Mouse (Mus musculus): ENCODE results near the gene Otop2. TPM values are rescaled to one million over a fixed set of nuclear protein-coding genes. Genes with fewer than 3 reads are reported as not detected.
A peak's percentile ranks its signal among the peaks of the same experiment; 100 is the strongest.

Gene Otop2
- total RNA-seq, 2 experiments from 2014 or later = 1.4 to 2.7 TPM

GRCm38 (mm10) chr11:115337826-115338225 lies 30.9 kb downstream of the Otop2 start:
- no peak for TF ChIP-seq CTCF (IDR thresholded peaks at IDR 0.05)
- no peak overlapping the region for H3K4me3 ChIP-seq
- intact Hi-C loops (cut with DNase I) = no loop called here
- no peak for DNase-seq (ENCODE audit: extremely low spot score in 1 of 2, low spot score in 2 of 2)
- H3K27ac ChIP-seq = no peak overlapping the region

- no peak for DNase-seq (ENCODE audit: extremely low spot score in 1 of 2, low spot score in 2 of 2)
- no peak overlapping the region for H3K27ac ChIP-seq
- no peak for TF ChIP-seq CTCF (IDR thresholded peaks at IDR 0.05)
- intact Hi-C loops (cut with DNase I) = no loop called here
- H3K4me3 ChIP-seq = no peak overlapping the region
These were observed 34.3 kb downstream of the Otop2 start for GRCm38 (mm10) chr11:115341246-115341645.

- no peak for DNase-seq (ENCODE audit: extremely low spot score in 1 of 2, low spot score in 2 of 2)
- intact Hi-C loops (cut with DNase I) = no loop called here
- TF ChIP-seq CTCF (IDR thresholded peaks at IDR 0.05) = no peak
- no peak overlapping the region for H3K27ac ChIP-seq
- no peak overlapping the region for H3K4me3 ChIP-seq
These were observed 34.9 kb downstream of the Otop2 start for GRCm38 (mm10) chr11:115341866-115342265.

- H3K4me3 ChIP-seq = no peak overlapping the region
- TF ChIP-seq CTCF (IDR thresholded peaks at IDR 0.05) = no peak
- intact Hi-C loops (cut with DNase I) = no loop called here
- H3K27ac ChIP-seq = no peak overlapping the region
- no peak for DNase-seq (ENCODE audit: extremely low spot score in 1 of 2, low spot score in 2 of 2)
These were observed 38.0 kb downstream of the Otop2 start for GRCm38 (mm10) chr11:115344967-115345366.

GRCm38 (mm10) chr11:115345515-115345914 lies 38.6 kb downstream of the Otop2 start:
- no peak overlapping the region for H3K27ac ChIP-seq
- DNase-seq (ENCODE audit: extremely low spot score in 1 of 2, low spot score in 2 of 2) = no peak
- TF ChIP-seq CTCF (IDR thresholded peaks at IDR 0.05) = no peak
- H3K4me3 ChIP-seq = no peak overlapping the region
- intact Hi-C loops (cut with DNase I) = no loop called here

- no peak for DNase-seq (ENCODE audit: extremely low spot score in 1 of 2, low spot score in 2 of 2)
- TF ChIP-seq CTCF (IDR thresholded peaks at IDR 0.05) = no peak
- intact Hi-C loops (cut with DNase I) = no loop called here
These were observed 41.8 kb downstream of the Otop2 start for GRCm38 (mm10) chr11:115348681-115349248.

GRCm38 (mm10) chr11:115349976-115350375 lies 43.0 kb downstream of the Otop2 start:
- TF ChIP-seq CTCF (IDR thresholded peaks at IDR 0.05) = no peak
- intact Hi-C loops (cut with DNase I) = loop anchor here (5.0 kb wide), 1 partner anchor 148 kb away; no protein-coding TSS in a partner anchor
- Histone ChIP-seq H3K27ac (no peak overlapping the region), H3K4me3 (no peak overlapping the region)
- no peak for DNase-seq (ENCODE audit: extremely low spot score in 1 of 2, low spot score in 2 of 2)

More at GRCm38 (mm10) chr11:115348681-115349248, 41.8 kb downstream of the Otop2 start:
- no peak overlapping the region for H3K27ac ChIP-seq
- no peak overlapping the region for H3K4me3 ChIP-seq

- TF ChIP-seq CTCF (IDR thresholded peaks at IDR 0.05) = no peak
- H3K27ac ChIP-seq = no peak overlapping the region
- intact Hi-C loops (cut with DNase I) = loop anchor here (5.0 kb wide), 1 partner anchor 151 kb away; no protein-coding TSS in a partner anchor
- DNase-seq (ENCODE audit: extremely low spot score in 1 of 2, low spot score in 2 of 2) = no peak
- no peak overlapping the region for H3K4me3 ChIP-seq
These were observed 46.4 kb downstream of the Otop2 start for GRCm38 (mm10) chr11:115353375-115353774.

GRCm38 (mm10) chr11:115354183-115354582 lies 47.2 kb downstream of the Otop2 start:
- Histone ChIP-seq H3K4me3 (no peak overlapping the region), H3K27ac (no peak overlapping the region)
- peak; percentile 92 for TF ChIP-seq CTCF (IDR thresholded peaks at IDR 0.05)
- intact Hi-C loops (cut with DNase I) = loop anchor here (1.0 to 5.0 kb wide), 2 partner anchors 32 to 152 kb away; partner anchors contain the start of gene Ush1g
- peak; percentile 65 to 75 for DNase-seq (ENCODE audit: extremely low spot score in 1 of 2, low spot score in 2 of 2)

- TF ChIP-seq CTCF (IDR thresholded peaks at IDR 0.05) = peak; percentile 71
- 0 out of 2 replicates have a peak overlapping the region, but pooled peaks have one; percentile 36 for H3K27ac ChIP-seq
These were observed 51.5 kb downstream of the Otop2 start for GRCm38 (mm10) chr11:115358468-115358867.

GRCm38 (mm10) chr11:115359293-115359692 lies 52.3 kb downstream of the Otop2 start:
- DNase-seq (ENCODE audit: extremely low spot score in 1 of 2, low spot score in 2 of 2) = no peak
- TF ChIP-seq CTCF (IDR thresholded peaks at IDR 0.05) = no peak
- Histone ChIP-seq H3K27ac (no peak overlapping the region; the same call in 1 of the 2 replicates), H3K4me3 (no peak overlapping the region)
- intact Hi-C loops (cut with DNase I) = loop anchor here (1.0 to 2.0 kb wide), 2 partner anchors 48 to 115 kb away; no protein-coding TSS in a partner anchor

More at GRCm38 (mm10) chr11:115358468-115358867, 51.5 kb downstream of the Otop2 start:
- peak; percentile 58 to 66 for DNase-seq (ENCODE audit: extremely low spot score in 1 of 2, low spot score in 2 of 2)
- intact Hi-C loops (cut with DNase I) = loop anchor here (2.0 kb wide), 1 partner anchor 48 kb away; no protein-coding TSS in a partner anchor
- H3K4me3 ChIP-seq = no peak overlapping the region

- Histone ChIP-seq H3K4me3 (no peak overlapping the region), H3K27ac (no peak overlapping the region; the same call in 1 of the 2 replicates)
- DNase-seq (ENCODE audit: extremely low spot score in 1 of 2, low spot score in 2 of 2) = no peak
- TF ChIP-seq CTCF (IDR thresholded peaks at IDR 0.05) = peak; percentile 9; the same call in 1 of the 2 replicates
- intact Hi-C loops (cut with DNase I) = loop anchor here (1.0 to 2.0 kb wide), 2 partner anchors 47 to 115 kb away; no protein-coding TSS in a partner anchor
These were observed 52.8 kb downstream of the Otop2 start for GRCm38 (mm10) chr11:115359726-115360125.

Data from left cerebral cortex, adult 2 months (tissue).